Mouse (Mus musculus): ENCODE data around the gene Olfr531. TPM values are rescaled to one million over a fixed set of nuclear protein-coding genes. Genes with fewer than 3 reads are reported as not detected.

Olfr531 gene
- polyA plus RNA-seq, 1 experiment: not detected

- Histone ChIP-seq H3K4me3 (ENCODE audit: low read depth, low read length) (no peak within 1 kb of the TSS), H3K9ac (ENCODE audit: low read depth, poor library complexity, severe bottlenecking) (no peak within 1 kb of the TSS), H3K27ac (ENCODE audit: insufficient read depth, low read length) (no peak within 1 kb of the TSS), H3K9me3 (replicated peaks; ENCODE audit: control insufficient read depth, insufficient read depth, low read length, poor library complexity, severe bottlenecking) (no peaks in the 10 kb centered on the region), H3K4me1 (ENCODE audit: control insufficient read depth, insufficient read depth, low read length) (no peaks in the 10 kb centered on the region), H3K36me3 (ENCODE audit: control insufficient read depth, insufficient read depth, low read length, poor library complexity, severe bottlenecking) (no peaks in the 10 kb centered on the region), H3K27me3 (ENCODE audit: control insufficient read depth, insufficient read depth, low read length, poor library complexity, severe bottlenecking) (no peaks in the 10 kb centered on the region)
- TF ChIP-seq EP300 (IDR thresholded peaks at IDR 0.05; ENCODE audit: insufficient read depth, low read depth, low read length) (no peak), CTCF (IDR thresholded peaks at IDR 0.05; ENCODE audit: low read depth, low read length) (no peak), POLR2A (IDR thresholded peaks at IDR 0.05; ENCODE audit: insufficient read depth, low read length) (no peak)
Measured at GRCm38 (mm10) chr7:140361571-140361970, 41.1 kb downstream of the Olfr531 start, which contains the start of gene Olfr60. Gene Olfr60 (minus strand): TSS chr7:140361671.

Other genes starting within 250 kb of the Olfr531 start
- 0.24 TPM in 1 of 2 replicates, not detected in the other for gene Sprn, start 248.0 kb downstream of the Olfr531 start, polyA plus RNA-seq (2011; ENCODE audit: insufficient read depth, insufficient read length, low read depth, missing spikeins)
- not detected in 2 replicates for gene Olfr522, start 238.2 kb downstream of the Olfr531 start, polyA plus RNA-seq (2011; ENCODE audit: insufficient read depth, insufficient read length, low read depth, missing spikeins)
- not detected in 2 replicates for gene Olfr523, start 229.7 kb downstream of the Olfr531 start, polyA plus RNA-seq (2011; ENCODE audit: insufficient read depth, insufficient read length, low read depth, missing spikeins)
- not detected in 2 replicates for gene Olfr524, start 197.0 kb downstream of the Olfr531 start, polyA plus RNA-seq (2011; ENCODE audit: insufficient read depth, insufficient read length, low read depth, missing spikeins)
- not detected in 2 replicates for gene Cd163l1, start 184.7 kb downstream of the Olfr531 start, polyA plus RNA-seq (2011; ENCODE audit: insufficient read depth, insufficient read length, low read depth, missing spikeins)
- gene 5830411N06Rik, start 155.6 kb downstream of the Olfr531 start, polyA plus RNA-seq (2011; ENCODE audit: insufficient read depth, insufficient read length, low read depth, missing spikeins): not detected in 2 replicates
- not detected in 2 replicates for gene Olfr525, start 82.1 kb downstream of the Olfr531 start, polyA plus RNA-seq (2011; ENCODE audit: insufficient read depth, insufficient read length, low read depth, missing spikeins)
- not detected in 2 replicates for gene Olfr527, start 68.9 kb downstream of the Olfr531 start, polyA plus RNA-seq (2011; ENCODE audit: insufficient read depth, insufficient read length, low read depth, missing spikeins)
- not detected in 2 replicates for gene Olfr60, start 41.2 kb downstream of the Olfr531 start, polyA plus RNA-seq (2011; ENCODE audit: insufficient read depth, insufficient read length, low read depth, missing spikeins)
- not detected in 2 replicates for gene Olfr530, start 26.6 kb downstream of the Olfr531 start, polyA plus RNA-seq (2011; ENCODE audit: insufficient read depth, insufficient read length, low read depth, missing spikeins)
- not detected in 2 replicates for gene Olfr532, start 18.7 kb upstream of the Olfr531 start, polyA plus RNA-seq (2011; ENCODE audit: insufficient read depth, insufficient read length, low read depth, missing spikeins)
- gene Olfr533, start 60.5 kb upstream of the Olfr531 start, polyA plus RNA-seq (2011; ENCODE audit: insufficient read depth, insufficient read length, low read depth, missing spikeins): not detected in 2 replicates
- gene Olfr535, start 81.3 kb upstream of the Olfr531 start, polyA plus RNA-seq (2011; ENCODE audit: insufficient read depth, insufficient read length, low read depth, missing spikeins): not detected in 2 replicates
- 0.23 TPM in 1 of 2 replicates, not detected in the other for gene Olfr536, start 104.5 kb upstream of the Olfr531 start, polyA plus RNA-seq (2011; ENCODE audit: insufficient read depth, insufficient read length, low read depth, missing spikeins)
- gene Olfr538, start 165.0 kb upstream of the Olfr531 start, polyA plus RNA-seq (2011; ENCODE audit: insufficient read depth, insufficient read length, low read depth, missing spikeins): not detected in 2 replicates
- 0.07 TPM in 1 of 2 replicates, not detected in the other for gene Olfr46, start 198.4 kb upstream of the Olfr531 start, polyA plus RNA-seq (2011; ENCODE audit: insufficient read depth, insufficient read length, low read depth, missing spikeins)
- gene Olfr61, start 226.1 kb upstream of the Olfr531 start, polyA plus RNA-seq (2011; ENCODE audit: insufficient read depth, insufficient read length, low read depth, missing spikeins): not detected in 2 replicates
- gene Olfr53, start 243.5 kb upstream of the Olfr531 start, polyA plus RNA-seq (2011; ENCODE audit: insufficient read depth, insufficient read length, low read depth, missing spikeins): not detected in 2 replicates

Measured in ES-Bruce4 (cell line).